Mouse (Mus musculus) forebrain, embryonic 15.5 days (tissue): ENCODE results near the gene Acap1. TPM values are rescaled to one million over a fixed set of nuclear protein-coding genes. Genes with fewer than 3 reads are reported as not detected.

Experiments used
- ATAC-seq: fragments of 200-750 bp; cut with Nextera tagmentation; replicated peaks from 2 replicates; pipeline ENCODE4 v1.8.0; 2017; ENCODE audit warnings: mild to moderate bottlenecking, moderate TSS enrichment, moderate library complexity
- H3K27ac ChIP-seq: fragments of 300-500 bp; sonication (generic); replicated peaks from 2 replicates; pipeline ENCODE4 v1.5.1; 2015; ENCODE audit warnings: mild to moderate bottlenecking, inconsistent platforms
- H3K27me3 ChIP-seq: fragments of 300-500 bp; sonication (generic); 2 replicates; pipeline ENCODE4 v1.6.1; 2015; ENCODE audit warnings: inconsistent platforms
- H3K36me3 ChIP-seq: fragments of 300-500 bp; sonication (generic); 2 replicates; pipeline ENCODE4 v1.6.1; 2015; ENCODE audit warnings: mild to moderate bottlenecking, inconsistent platforms
- H3K4me1 ChIP-seq: fragments of 300-500 bp; sonication (generic); 2 replicates; pipeline ENCODE4 v1.6.1; 2015; ENCODE audit warnings: inconsistent platforms
- H3K4me2 ChIP-seq: fragments of 300-500 bp; sonication (generic); replicated peaks from 2 replicates; pipeline ENCODE4 v1.6.1; 2015; ENCODE audit warnings: mild to moderate bottlenecking, inconsistent platforms
- H3K4me3 ChIP-seq: fragments of 300-500 bp; sonication (generic); 2 replicates; pipeline ENCODE4 v1.5.1; 2015; ENCODE audit warnings: mild to moderate bottlenecking, inconsistent platforms
- H3K9ac ChIP-seq: fragments of 300-500 bp; sonication (generic); replicated peaks from 2 replicates; pipeline ENCODE4 v1.6.1; 2015; ENCODE audit warnings: mild to moderate bottlenecking, inconsistent platforms
- H3K9me3 ChIP-seq: fragments of 300-500 bp; sonication (generic); 2 replicates; pipeline ENCODE4 v1.6.1; 2016; ENCODE audit warnings: inconsistent platforms
- WGBS: fragments of 180-500 bp; shearing (Covaris S2); methylation state at CpG from one replicate; pipeline ENCODE4 v1.1.7; 2015; ENCODE audit warnings: mixed read lengths; 5-methylcytosine and 5-hydroxymethylcytosine counted together
- microRNA-seq: library from miRNA; unstranded; fragments of <30 nt; microRNA quantifications from one replicate; pipeline ENCODE4, GENCODE M21; 2016
- polyA plus RNA-seq: library from polyadenylated mRNA; unstranded; fragments of >200 nt; fragmentation: Nextera tagmentation; extraction: Ambion mirVana; gene quantifications from 2 replicates; pipeline ENCODE4 v1.2.1, GENCODE M21; 2015

The Acap1 gene
- polyA plus RNA-seq, 1 experiment from 2014 or later, result 0.48 TPM

- peaks cover 4% of the 10 kb centered on the region for H3K36me3 ChIP-seq
- H3K9ac ChIP-seq, result peak within 1 kb of the TSS; percentile 94
- ATAC-seq, result peak; percentile 88
- no peaks in the 10 kb centered on the region for H3K9me3 ChIP-seq
- peak within 1 kb of the TSS; percentile 96 for H3K4me2 ChIP-seq
- peaks cover 45% of the 10 kb centered on the region for H3K4me1 ChIP-seq
- no peaks in the 10 kb centered on the region for H3K27me3 ChIP-seq
- WGBS, result under 1% methylated on average over 34 of the region's 34 CpGs
- peak within 1 kb of the TSS; percentile 98 for H3K27ac ChIP-seq
- peak within 1 kb of the TSS; percentile 95 for H3K4me3 ChIP-seq
These were observed 57.2 kb downstream of the Acap1 start, which contains the start of gene Tmem256 for GRCm38 (mm10) chr11:69837952-69838713. Gene Tmem256 (plus strand): TSS chr11:69838514.

- H3K9ac ChIP-seq, result peak within 1 kb of the TSS; percentile 94
- peaks cover 10% of the 10 kb centered on the region for H3K36me3 ChIP-seq
- peak; percentile 65 for ATAC-seq
- H3K9me3 ChIP-seq, result no peaks in the 10 kb centered on the region
- under 1% methylated on average over 32 of the region's 32 CpGs for WGBS
- H3K4me3 ChIP-seq, result peak within 1 kb of the TSS; percentile 95
- H3K4me2 ChIP-seq, result peak within 1 kb of the TSS; percentile 96
- peaks cover 50% of the 10 kb centered on the region for H3K4me1 ChIP-seq
- no peaks in the 10 kb centered on the region for H3K27me3 ChIP-seq
- H3K27ac ChIP-seq, result peak within 1 kb of the TSS; percentile 98
These were observed 57.8 kb downstream of the Acap1 start, which contains the start of gene Nlgn2 for GRCm38 (mm10) chr11:69837604-69837951. Gene Nlgn2 (minus strand): TSS chr11:69837784.

- Histone ChIP-seq H3K36me3 (peaks cover 16% of the 10 kb centered on the region), H3K9me3 (no peaks in the 10 kb centered on the region), H3K4me2 (peak overlapping the region; percentile 96), H3K9ac (peak overlapping the region; percentile 94), H3K4me3 (peak overlapping the region; percentile 95), H3K27me3 (no peaks in the 10 kb centered on the region), H3K27ac (peak overlapping the region; percentile 98), H3K4me1 (peaks cover 52% of the 10 kb centered on the region)
- WGBS, result under 1% methylated on average over 51 of the region's 52 CpGs
- peak; percentile 12 for ATAC-seq
These were observed 58.4 kb downstream of the Acap1 start for GRCm38 (mm10) chr11:69836703-69837576.

GRCm38 (mm10) chr11:69835966-69836335 is 59.4 kb downstream of the Acap1 start:
- peaks cover 19% of the 10 kb centered on the region for H3K36me3 ChIP-seq
- H3K9me3 ChIP-seq, result no peaks in the 10 kb centered on the region
- H3K4me1 ChIP-seq, result peaks cover 52% of the 10 kb centered on the region
- ATAC-seq, result no peak
- H3K27me3 ChIP-seq, result no peaks in the 10 kb centered on the region
- H3K4me3 ChIP-seq, result peak overlapping the region; percentile 95
- peak overlapping the region; percentile 96 for H3K4me2 ChIP-seq
- H3K9ac ChIP-seq, result peak overlapping the region; percentile 94
- WGBS, result 3% methylated on average over 4 of the region's 4 CpGs
- peak overlapping the region; percentile 98 for H3K27ac ChIP-seq

GRCm38 (mm10) chr11:69835326-69835965 is 59.9 kb downstream of the Acap1 start:
- peak overlapping the region; percentile 94 for H3K9ac ChIP-seq
- peak overlapping the region; percentile 58 for H3K27ac ChIP-seq
- H3K9me3 ChIP-seq, result no peaks in the 10 kb centered on the region
- H3K4me3 ChIP-seq, result peak overlapping the region; percentile 95
- H3K36me3 ChIP-seq, result peaks cover 19% of the 10 kb centered on the region
- no peak for ATAC-seq
- peaks cover 52% of the 10 kb centered on the region for H3K4me1 ChIP-seq
- no peaks in the 10 kb centered on the region for H3K27me3 ChIP-seq
- WGBS, result 2% methylated on average over 9 of the region's 9 CpGs
- H3K4me2 ChIP-seq, result peak overlapping the region; percentile 96

- WGBS, result 4% methylated on average over 45 of the region's 48 CpGs
- H3K27me3 ChIP-seq, result no peaks in the 10 kb centered on the region
- no peak for ATAC-seq
- H3K4me1 ChIP-seq, result peaks cover 46% of the 10 kb centered on the region
- H3K9me3 ChIP-seq, result no peaks in the 10 kb centered on the region
- H3K27ac ChIP-seq, result peak overlapping the region; percentile 58
- peak overlapping the region; percentile 95 for H3K4me3 ChIP-seq
- peak overlapping the region; percentile 96 for H3K4me2 ChIP-seq
- peaks cover 22% of the 10 kb centered on the region for H3K36me3 ChIP-seq
- H3K9ac ChIP-seq, result peak overlapping the region; percentile 94
These were observed 61.3 kb downstream of the Acap1 start for GRCm38 (mm10) chr11:69834001-69834549.

GRCm38 (mm10) chr11:69833554-69833953 is 61.8 kb downstream of the Acap1 start:
- Histone ChIP-seq H3K4me2 (peak overlapping the region; percentile 96), H3K27ac (peak overlapping the region; percentile 58), H3K27me3 (no peaks in the 10 kb centered on the region), H3K4me3 (peak overlapping the region; percentile 95), H3K9ac (peak overlapping the region; percentile 94), H3K36me3 (peaks cover 25% of the 10 kb centered on the region), H3K9me3 (no peaks in the 10 kb centered on the region), H3K4me1 (peaks cover 42% of the 10 kb centered on the region)
- ATAC-seq, result no peak
- WGBS, result 47% methylated on average over 8 of the region's 8 CpGs

Small RNA genes within 50 kb of the gene (microRNA-seq; reads per million reads assigned to microRNA genes)
- gene Mir6924, result not detected

Other genes starting within 250 kb of the Acap1 start
- gene Sox15, start 240.2 kb downstream of the Acap1 start, polyA plus RNA-seq, result not detected in 2 replicates
- 89.1 and 91.0 TPM in 2 replicates for gene Mpdu1, start 232.9 kb downstream of the Acap1 start, polyA plus RNA-seq
- gene Cd68, start 229.4 kb downstream of the Acap1 start, polyA plus RNA-seq, result 6.7 and 7.7 TPM in 2 replicates
- gene Eif4a1, start 223.1 kb downstream of the Acap1 start, polyA plus RNA-seq, result 547 and 583 TPM in 2 replicates
- gene Senp3, start 213.5 kb downstream of the Acap1 start, polyA plus RNA-seq, result 89.2 and 102 TPM in 2 replicates
- gene Tnfsf13, start 209.8 kb downstream of the Acap1 start, polyA plus RNA-seq, result 0.38 TPM in 1 of 2 replicates, not detected in the other
- 1.6 TPM in 2 replicates for gene Tnfsf12, start 199.7 kb downstream of the Acap1 start, polyA plus RNA-seq
- gene Tnfsfm13, start 199.4 kb downstream of the Acap1 start, polyA plus RNA-seq, result 1.0 and 1.1 TPM in 2 replicates
- 17.5 and 19.2 TPM in 2 replicates for gene Polr2a, start 136.9 kb downstream of the Acap1 start, polyA plus RNA-seq
- gene Slc35g3, start 133.6 kb downstream of the Acap1 start, polyA plus RNA-seq, result 0.28 and 0.56 TPM in 2 replicates
- gene Zbtb4, start 129.6 kb downstream of the Acap1 start, polyA plus RNA-seq, result 2.8 and 3.2 TPM in 2 replicates
- gene Chrnb1, start 99.6 kb downstream of the Acap1 start, polyA plus RNA-seq, result 1.2 and 1.4 TPM in 2 replicates
- gene Fgf11, start 93.7 kb downstream of the Acap1 start, polyA plus RNA-seq, result 6.2 and 6.7 TPM in 2 replicates
- 0.61 and 0.98 TPM in 2 replicates for gene Tmem102, start 89.9 kb downstream of the Acap1 start, polyA plus RNA-seq
- not detected in 2 replicates for gene Gm39566, start 80.2 kb downstream of the Acap1 start, polyA plus RNA-seq
- not detected in 2 replicates for gene Spem2, start 77.1 kb downstream of the Acap1 start, polyA plus RNA-seq
- gene Spem1, start 73.4 kb downstream of the Acap1 start, polyA plus RNA-seq, result 0.33 and 0.36 TPM in 2 replicates
- gene Nlgn2, start 57.8 kb downstream of the Acap1 start, polyA plus RNA-seq, result 20.9 and 21.3 TPM in 2 replicates
- gene Tmem256, start 57.0 kb downstream of the Acap1 start, polyA plus RNA-seq, result 333 and 335 TPM in 2 replicates
- 51.0 and 51.2 TPM in 2 replicates for gene Plscr3, start 49.2 kb downstream of the Acap1 start, polyA plus RNA-seq
- 0.27 and 0.36 TPM in 2 replicates for gene Tnk1, start 36.8 kb downstream of the Acap1 start, polyA plus RNA-seq
- not detected in 2 replicates for gene Tmem95, start 17.5 kb downstream of the Acap1 start, polyA plus RNA-seq
- 1.2 and 1.3 TPM in 2 replicates for gene Kctd11, start 14.1 kb downstream of the Acap1 start, polyA plus RNA-seq
- 19.9 and 20.7 TPM in 2 replicates for gene 2810408A11Rik, start 5.4 kb upstream of the Acap1 start, polyA plus RNA-seq
- 18.5 and 23.0 TPM in 2 replicates for gene Neurl4, start 5.5 kb upstream of the Acap1 start, polyA plus RNA-seq
- gene Gps2, start 18.3 kb upstream of the Acap1 start, polyA plus RNA-seq, result 79.6 and 92.2 TPM in 2 replicates
- 1,167 and 1,257 TPM in 2 replicates for gene Eif5a, start 26.4 kb upstream of the Acap1 start, polyA plus RNA-seq
- gene Ybx2, start 40.3 kb upstream of the Acap1 start, polyA plus RNA-seq, result 5.6 and 5.8 TPM in 2 replicates
- 6.4 and 7.5 TPM in 2 replicates for gene Slc2a4, start 52.6 kb upstream of the Acap1 start, polyA plus RNA-seq
- 0.28 and 0.56 TPM in 2 replicates for gene Cldn7, start 69.2 kb upstream of the Acap1 start, polyA plus RNA-seq
- gene Ctdnep1, start 85.6 kb upstream of the Acap1 start, polyA plus RNA-seq, result 18.4 and 20.8 TPM in 2 replicates
- gene Elp5, start 87.0 kb upstream of the Acap1 start, polyA plus RNA-seq, result 170 and 171 TPM in 2 replicates
- gene Gabarap, start 95.6 kb upstream of the Acap1 start, polyA plus RNA-seq, result 610 and 626 TPM in 2 replicates
- 71.5 and 75.6 TPM in 2 replicates for gene Phf23, start 100.2 kb upstream of the Acap1 start, polyA plus RNA-seq
- 35.3 and 37.5 TPM in 2 replicates for gene Dvl2, start 105.1 kb upstream of the Acap1 start, polyA plus RNA-seq
- gene Acadvl, start 119.9 kb upstream of the Acap1 start, polyA plus RNA-seq, result 57.0 and 60.7 TPM in 2 replicates
- gene Dlg4, start 121.4 kb upstream of the Acap1 start, polyA plus RNA-seq, result 27.8 and 29.8 TPM in 2 replicates
- 1.8 and 2.0 TPM in 2 replicates for gene Asgr1, start 158.5 kb upstream of the Acap1 start, polyA plus RNA-seq
- gene Asgr2, start 197.1 kb upstream of the Acap1 start, polyA plus RNA-seq, result not detected in 2 replicates
- 0.56 and 0.64 TPM in 2 replicates for gene Mgl2, start 234.8 kb upstream of the Acap1 start, polyA plus RNA-seq